Mouse (Mus musculus) urinary bladder, adult 2 months (tissue): Measurements from ENCODE around the gene Dnal1. TPM values are rescaled to one million over a fixed set of nuclear protein-coding genes. Genes with fewer than 3 reads are reported as not detected.

Experiments
- DNase-seq: peaks from one replicate; pipeline ENCODE4 v3.0.0; 2022; ENCODE audit warnings: low spot score
- polyA plus RNA-seq: library from polyadenylated mRNA; depleted of rRNA; stranded (reverse); fragments of >200 nt; gene quantifications from 2 replicates; pipeline ENCODE4 v1.2.3, GENCODE M21; 2012; rRNA removed

Dnal1 gene
- polyA plus RNA-seq, 1 experiment = 7.7 TPM

DNA sequence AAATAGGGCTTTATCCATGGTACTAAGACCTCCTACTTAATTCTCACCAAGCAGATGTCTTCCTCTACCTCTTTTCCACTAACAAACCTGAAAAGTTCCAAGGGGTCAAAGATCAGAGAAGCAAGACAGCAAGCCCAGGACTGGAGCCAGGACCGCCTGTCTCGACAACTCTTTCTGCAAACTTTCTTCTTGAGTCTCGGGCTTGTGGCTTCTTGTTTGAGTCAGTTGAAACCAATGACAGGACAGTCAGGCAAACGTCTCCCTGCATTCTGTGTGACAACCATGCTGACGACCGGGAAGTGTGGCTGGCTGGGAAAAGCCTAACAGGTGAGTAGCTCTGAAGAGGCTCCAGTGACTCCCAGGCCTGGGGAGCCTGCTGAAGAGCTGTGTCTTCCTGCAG is 71.4 kb downstream of the Dnal1 start:
- no peak for DNase-seq

DNA sequence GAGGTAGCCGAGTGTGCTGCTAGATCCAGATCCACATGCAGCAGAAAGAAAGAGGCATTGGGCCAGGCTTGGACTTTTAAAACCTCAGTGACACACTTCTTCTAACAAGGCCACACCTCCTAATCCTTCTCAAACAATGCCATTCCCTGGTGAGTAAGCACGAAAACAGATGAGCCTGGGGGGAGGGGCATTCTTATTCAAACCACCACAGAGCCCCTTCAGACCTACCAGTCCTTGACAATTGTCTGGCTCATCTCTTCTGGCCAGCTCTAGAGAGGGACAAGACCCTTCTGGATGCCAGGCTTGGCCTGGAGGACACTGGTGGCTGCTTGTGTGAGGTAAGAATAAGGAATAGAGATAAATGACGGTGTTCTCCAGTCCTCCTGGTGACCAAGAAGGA is 72.4 kb downstream of the Dnal1 start:
- DNase-seq = no peak

GRCm38 (mm10) chr12:84186950-84187349 is 72.8 kb downstream of the Dnal1 start:
- no peak for DNase-seq

GRCm38 (mm10) chr12:84187752-84188601 is 73.8 kb downstream of the Dnal1 start:
- no peak for DNase-seq

- no peak for DNase-seq
Measured at GRCm38 (mm10) chr12:84188881-84189444, 74.8 kb downstream of the Dnal1 start.

DNA sequence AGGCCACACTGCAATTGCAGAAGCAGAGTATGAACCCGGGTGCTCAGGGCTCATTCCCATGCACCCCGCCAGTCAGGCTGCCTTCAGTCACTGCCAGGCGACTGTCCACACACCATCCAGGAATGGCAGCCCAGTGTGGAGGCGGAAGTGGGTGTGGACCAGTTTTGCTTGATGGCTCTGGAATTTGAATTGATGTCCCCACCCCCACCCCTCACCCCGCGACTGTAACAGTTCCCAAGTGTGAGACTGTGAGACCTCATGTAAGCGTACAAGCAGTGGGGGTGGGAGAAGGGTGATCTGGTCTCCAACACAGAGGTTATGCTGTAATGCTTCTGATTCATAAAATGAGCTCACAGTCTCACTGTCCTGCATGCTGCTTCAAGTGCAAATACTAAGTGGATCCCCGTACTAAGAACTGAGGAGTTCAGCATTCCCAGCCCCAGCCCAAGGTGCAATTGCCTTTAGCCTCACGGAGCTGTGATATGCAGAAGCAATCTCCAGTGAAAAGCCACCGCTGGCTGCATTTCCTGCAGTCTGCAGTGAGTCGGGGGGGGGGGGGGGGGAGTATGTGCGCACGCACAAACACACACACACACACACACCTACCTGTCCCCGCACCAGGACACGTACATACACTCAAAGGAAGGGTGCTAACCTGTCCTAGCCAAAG is 76.1 kb downstream of the Dnal1 start:
- no peak for DNase-seq

GRCm38 (mm10) chr12:84191190-84191589 is 77.0 kb downstream of the Dnal1 start:
- no peak for DNase-seq

DNA sequence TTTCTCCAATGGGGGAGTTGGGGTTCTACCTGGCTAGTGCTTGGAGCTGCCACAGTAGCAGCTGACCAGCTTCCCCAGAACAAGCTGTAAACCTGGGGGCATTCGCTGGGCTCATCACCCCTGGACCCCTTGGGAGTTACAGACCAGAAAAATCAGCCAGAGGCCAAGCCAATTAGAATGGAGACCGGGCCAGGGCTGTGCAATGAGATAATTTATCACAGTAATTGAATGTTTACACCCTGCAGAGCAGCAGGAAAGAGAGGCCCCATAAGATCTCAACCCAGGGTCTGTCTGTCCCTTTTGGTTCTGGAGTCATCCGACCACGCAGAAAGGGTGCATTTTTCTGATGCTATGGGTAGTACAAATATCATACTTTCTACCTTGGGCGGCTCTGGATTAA is 77.6 kb downstream of the Dnal1 start:
- no peak for DNase-seq

DNA sequence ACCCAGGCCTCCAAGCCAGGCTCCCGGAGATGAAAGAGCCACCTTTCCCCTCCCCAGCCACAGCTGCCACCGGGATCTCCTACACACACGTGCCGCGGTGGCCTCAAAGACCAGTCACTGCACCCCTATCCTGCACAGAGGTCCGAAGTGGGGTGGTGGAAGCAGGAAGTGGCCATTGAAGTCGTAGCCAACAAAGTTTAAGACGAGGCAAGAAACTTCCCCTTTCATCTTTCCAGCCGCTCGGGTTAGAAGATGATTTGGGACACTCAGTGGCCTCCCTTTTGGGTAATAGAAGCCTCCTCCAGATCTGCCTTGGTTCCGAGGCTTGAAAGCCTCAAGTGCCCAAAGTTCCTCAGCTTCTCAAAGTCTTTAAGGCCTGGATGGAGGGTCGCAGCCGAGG is 78.1 kb downstream of the Dnal1 start:
- no peak for DNase-seq

DNA sequence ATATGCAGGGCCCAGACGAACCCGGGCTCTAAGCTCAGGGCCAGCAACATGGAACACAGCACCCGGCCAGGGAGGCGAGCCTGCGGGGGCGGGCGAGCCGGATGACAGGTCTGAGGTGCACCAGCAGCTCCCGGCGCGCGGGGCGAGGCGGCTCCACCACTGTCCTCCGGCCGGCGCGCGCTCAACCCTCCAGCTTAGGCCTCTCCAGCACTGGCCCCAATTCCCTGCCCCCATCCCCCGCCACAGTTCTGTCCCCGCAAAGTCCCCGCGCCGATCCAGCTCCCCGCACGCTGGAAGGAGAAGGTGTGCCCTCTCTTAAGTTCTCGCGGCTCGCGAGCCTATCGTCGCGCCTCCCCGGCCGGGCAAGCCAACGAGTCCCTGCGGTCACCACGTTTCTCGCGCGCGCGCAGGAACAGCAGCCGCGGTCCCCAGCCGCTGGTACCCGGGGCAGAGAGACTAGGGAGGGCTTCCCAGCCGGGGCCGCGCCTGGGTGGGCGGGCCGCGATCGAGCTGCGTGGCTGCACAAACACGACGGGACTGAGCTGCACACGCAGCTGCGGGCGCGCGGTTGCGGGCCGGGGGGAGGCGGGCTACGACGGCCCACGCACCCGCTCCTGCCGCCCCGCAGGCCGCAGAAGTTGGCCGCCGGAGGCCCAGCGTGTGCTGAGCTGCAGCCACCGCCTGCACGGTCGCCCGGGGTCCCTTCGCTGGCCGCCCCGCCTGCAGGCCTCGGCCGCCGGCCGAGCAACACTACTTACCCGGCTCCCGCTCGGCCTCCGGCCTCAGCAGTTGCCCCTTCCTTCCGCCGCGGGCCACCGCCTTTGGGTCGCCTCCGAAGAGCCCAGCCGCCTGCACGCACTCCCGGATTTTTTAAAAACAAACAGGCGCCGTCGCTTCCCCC is 78.8 kb downstream of the Dnal1 start:
- DNase-seq = peak; percentile 63

DNA sequence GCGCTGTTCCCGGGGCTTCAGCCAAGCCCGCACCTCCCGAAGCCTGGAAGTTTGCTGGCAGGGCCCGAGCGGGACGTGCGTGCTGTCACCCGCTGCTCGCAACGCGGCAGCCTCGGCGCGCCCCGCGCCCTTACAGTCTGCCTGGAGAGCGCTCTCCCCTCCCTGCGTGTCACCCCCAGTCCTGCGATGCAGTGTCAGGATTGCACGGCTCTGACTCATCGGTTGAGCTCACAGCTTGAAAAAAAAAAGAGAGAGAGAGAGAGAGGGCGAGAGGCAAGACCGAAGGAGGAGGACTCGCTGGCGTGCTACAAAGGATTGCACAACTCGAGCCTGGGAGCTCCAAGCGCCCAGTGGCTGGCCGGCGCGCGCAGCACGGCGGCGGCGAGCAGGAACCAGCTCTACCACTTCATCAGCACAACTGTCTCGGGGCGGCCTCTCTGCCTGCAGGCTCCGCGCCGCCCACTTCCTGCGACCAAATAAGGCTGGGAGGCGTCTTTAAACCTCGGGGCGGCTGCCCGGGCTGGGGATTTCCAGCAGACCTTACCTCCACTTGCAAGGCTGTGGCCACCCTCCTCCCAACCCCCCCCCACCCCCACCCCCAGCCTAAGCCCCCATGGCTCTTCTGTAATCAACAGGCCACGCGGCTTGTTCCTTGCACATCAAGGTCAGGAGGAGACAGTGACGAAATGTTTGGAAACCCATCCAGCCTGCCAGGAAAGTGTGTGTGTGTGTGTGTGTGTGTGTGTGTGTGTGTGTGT is 79.7 kb downstream of the Dnal1 start:
- peak; percentile 85 for DNase-seq

DNA sequence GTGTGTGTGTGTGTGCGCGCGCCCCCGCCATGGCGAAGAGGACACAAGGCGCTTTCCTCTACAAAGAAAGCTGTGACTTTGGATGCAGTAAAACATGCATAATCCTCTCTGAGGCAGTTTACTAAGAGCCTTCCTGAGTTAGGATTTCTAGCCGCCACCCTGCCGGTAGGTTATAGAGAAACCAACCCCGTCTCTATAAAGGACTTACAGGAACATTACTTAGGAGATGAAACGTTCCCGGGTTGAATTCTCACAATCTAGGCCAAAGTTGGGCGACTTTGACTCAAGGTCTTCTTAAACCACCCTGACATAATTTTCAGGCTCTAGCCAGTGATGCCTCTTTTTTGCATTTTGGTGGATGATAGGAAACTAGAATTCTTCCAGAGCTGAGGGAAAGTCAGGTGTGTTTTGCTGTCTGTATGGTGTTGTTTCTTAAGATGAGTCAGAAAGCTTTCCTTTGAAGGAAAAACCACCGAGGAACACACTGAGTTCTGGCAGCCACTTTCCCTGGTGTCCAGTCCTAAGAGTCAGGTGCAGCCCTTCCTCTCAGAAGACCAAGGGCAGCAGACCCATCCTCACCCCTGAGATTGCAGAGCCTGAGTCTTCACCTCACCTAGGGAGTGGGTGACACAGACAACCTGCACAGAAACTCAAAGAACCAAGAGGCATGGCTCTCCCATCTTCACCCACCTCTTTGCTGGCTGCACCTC is 80.4 kb downstream of the Dnal1 start:
- DNase-seq = no peak

- DNase-seq = no peak
Measured at GRCm38 (mm10) chr12:84195195-84195594, 81.0 kb downstream of the Dnal1 start.

Other genes with a start within 250 kb of the Dnal1 start
- 50.7 and 59.7 TPM in 2 replicates for gene Numb, start 192.4 kb upstream of the Dnal1 start, polyA plus RNA-seq
- gene Riox1, start 163.8 kb upstream of the Dnal1 start, polyA plus RNA-seq = 8.6 and 9.2 TPM in 2 replicates
- gene Heatr4, start 129.5 kb upstream of the Dnal1 start, polyA plus RNA-seq = not detected in 2 replicates
- 13.2 and 13.8 TPM in 2 replicates for gene Acot2, start 126.5 kb upstream of the Dnal1 start, polyA plus RNA-seq
- 32.9 and 36.7 TPM in 2 replicates for gene Acot1, start 104.9 kb upstream of the Dnal1 start, polyA plus RNA-seq
- gene Acot4, start 76.0 kb upstream of the Dnal1 start, polyA plus RNA-seq = 0.72 and 0.74 TPM in 2 replicates
- gene Gm49366, start 75.4 kb upstream of the Dnal1 start, polyA plus RNA-seq = not detected in 2 replicates
- not detected in 2 replicates for gene Acot3, start 62.2 kb upstream of the Dnal1 start, polyA plus RNA-seq
- 0.06 and 0.15 TPM in 2 replicates for gene Acot5, start 45.0 kb upstream of the Dnal1 start, polyA plus RNA-seq
- gene Acot6, start 13.7 kb upstream of the Dnal1 start, polyA plus RNA-seq = 5.2 and 5.6 TPM in 2 replicates
- gene Pnma1, start 34.1 kb downstream of the Dnal1 start, polyA plus RNA-seq = 0.19 and 0.34 TPM in 2 replicates
- gene Elmsan1, start 104.5 kb downstream of the Dnal1 start, polyA plus RNA-seq = 11.9 and 16.0 TPM in 2 replicates
- gene Ptgr2, start 170.9 kb downstream of the Dnal1 start, polyA plus RNA-seq = 33.6 and 38.6 TPM in 2 replicates
- 35.1 and 40.5 TPM in 2 replicates for gene Zfp410, start 202.5 kb downstream of the Dnal1 start, polyA plus RNA-seq
- 27.1 and 32.3 TPM in 2 replicates for gene Coq6, start 247.3 kb downstream of the Dnal1 start, polyA plus RNA-seq
- gene Fam161b, start 247.5 kb downstream of the Dnal1 start, polyA plus RNA-seq = 4.2 and 4.4 TPM in 2 replicates